Mouse (Mus musculus) forebrain, embryonic 15.5 days (tissue): ENCODE results near the gene Kcnh7. TPM values are rescaled to one million over a fixed set of nuclear protein-coding genes. Genes with fewer than 3 reads are reported as not detected.

Source experiments
- ATAC-seq: fragments of 200-750 bp; cut with Nextera tagmentation; replicated peaks from 2 replicates; pipeline ENCODE4 v1.8.0; 2017; ENCODE audit warnings: mild to moderate bottlenecking, moderate TSS enrichment, moderate library complexity
- H3K27ac ChIP-seq: fragments of 300-500 bp; sonication (generic); replicated peaks from 2 replicates; pipeline ENCODE4 v1.5.1; 2015; ENCODE audit warnings: mild to moderate bottlenecking, inconsistent platforms
- H3K27me3 ChIP-seq: fragments of 300-500 bp; sonication (generic); 2 replicates; pipeline ENCODE4 v1.6.1; 2015; ENCODE audit warnings: inconsistent platforms
- H3K36me3 ChIP-seq: fragments of 300-500 bp; sonication (generic); 2 replicates; pipeline ENCODE4 v1.6.1; 2015; ENCODE audit warnings: mild to moderate bottlenecking, inconsistent platforms
- H3K4me1 ChIP-seq: fragments of 300-500 bp; sonication (generic); 2 replicates; pipeline ENCODE4 v1.6.1; 2015; ENCODE audit warnings: inconsistent platforms
- H3K4me2 ChIP-seq: fragments of 300-500 bp; sonication (generic); replicated peaks from 2 replicates; pipeline ENCODE4 v1.6.1; 2015; ENCODE audit warnings: mild to moderate bottlenecking, inconsistent platforms
- H3K4me3 ChIP-seq: fragments of 300-500 bp; sonication (generic); 2 replicates; pipeline ENCODE4 v1.5.1; 2015; ENCODE audit warnings: mild to moderate bottlenecking, inconsistent platforms
- H3K9ac ChIP-seq: fragments of 300-500 bp; sonication (generic); replicated peaks from 2 replicates; pipeline ENCODE4 v1.6.1; 2015; ENCODE audit warnings: mild to moderate bottlenecking, inconsistent platforms
- H3K9me3 ChIP-seq: fragments of 300-500 bp; sonication (generic); 2 replicates; pipeline ENCODE4 v1.6.1; 2016; ENCODE audit warnings: inconsistent platforms
- WGBS: fragments of 180-500 bp; shearing (Covaris S2); methylation state at CpG from one replicate; pipeline ENCODE4 v1.1.7; 2015; ENCODE audit warnings: mixed read lengths; 5-methylcytosine and 5-hydroxymethylcytosine counted together
- polyA plus RNA-seq: library from polyadenylated mRNA; unstranded; fragments of >200 nt; fragmentation: Nextera tagmentation; extraction: Ambion mirVana; gene quantifications from 2 replicates; pipeline ENCODE4 v1.2.1, GENCODE M21; 2015

Kcnh7 gene
- polyA plus RNA-seq, 1 experiment from 2014 or later = 12.5 TPM

DNA sequence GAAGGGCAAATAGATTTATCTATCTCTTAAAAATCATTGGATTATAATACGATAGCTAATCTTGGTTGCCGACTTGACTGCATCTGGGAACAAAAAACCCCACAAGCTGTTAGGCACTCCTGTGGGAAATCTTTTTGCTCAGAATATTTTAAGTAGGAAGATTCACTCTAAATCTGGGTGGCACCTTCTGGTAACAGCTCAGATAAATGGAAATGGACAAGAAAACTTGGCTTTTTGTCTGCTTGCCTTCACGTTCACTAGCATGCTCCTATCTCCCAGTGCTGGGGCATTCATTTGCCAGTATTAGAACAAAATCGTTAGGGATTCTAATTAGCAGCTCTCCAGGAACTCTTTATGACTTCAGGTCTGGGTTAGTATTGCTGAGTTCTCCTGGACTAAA is 260.3 kb downstream of the Kcnh7 start:
- no peaks in the 10 kb centered on the region for H3K9me3 ChIP-seq
- no peak overlapping the region for H3K9ac ChIP-seq
- no peak overlapping the region for H3K27ac ChIP-seq
- no peak for ATAC-seq
- H3K4me1 ChIP-seq = no peaks in the 10 kb centered on the region
- WGBS = 47% methylated on average over 4 of the region's 4 CpGs
- no peaks in the 10 kb centered on the region for H3K36me3 ChIP-seq
- no peaks in the 10 kb centered on the region for H3K27me3 ChIP-seq
- H3K4me2 ChIP-seq = no peak overlapping the region
- H3K4me3 ChIP-seq = no peak overlapping the region

GRCm38 (mm10) chr2:62907688-62908087 is 276.4 kb downstream of the Kcnh7 start:
- Histone ChIP-seq H3K27ac (no peak overlapping the region), H3K4me1 (no peaks in the 10 kb centered on the region), H3K4me3 (no peak overlapping the region), H3K27me3 (no peaks in the 10 kb centered on the region), H3K4me2 (no peak overlapping the region), H3K9ac (no peak overlapping the region), H3K36me3 (no peaks in the 10 kb centered on the region), H3K9me3 (no peaks in the 10 kb centered on the region)
- ATAC-seq = no peak
- 92% methylated on average over 3 of the region's 3 CpGs for WGBS

DNA sequence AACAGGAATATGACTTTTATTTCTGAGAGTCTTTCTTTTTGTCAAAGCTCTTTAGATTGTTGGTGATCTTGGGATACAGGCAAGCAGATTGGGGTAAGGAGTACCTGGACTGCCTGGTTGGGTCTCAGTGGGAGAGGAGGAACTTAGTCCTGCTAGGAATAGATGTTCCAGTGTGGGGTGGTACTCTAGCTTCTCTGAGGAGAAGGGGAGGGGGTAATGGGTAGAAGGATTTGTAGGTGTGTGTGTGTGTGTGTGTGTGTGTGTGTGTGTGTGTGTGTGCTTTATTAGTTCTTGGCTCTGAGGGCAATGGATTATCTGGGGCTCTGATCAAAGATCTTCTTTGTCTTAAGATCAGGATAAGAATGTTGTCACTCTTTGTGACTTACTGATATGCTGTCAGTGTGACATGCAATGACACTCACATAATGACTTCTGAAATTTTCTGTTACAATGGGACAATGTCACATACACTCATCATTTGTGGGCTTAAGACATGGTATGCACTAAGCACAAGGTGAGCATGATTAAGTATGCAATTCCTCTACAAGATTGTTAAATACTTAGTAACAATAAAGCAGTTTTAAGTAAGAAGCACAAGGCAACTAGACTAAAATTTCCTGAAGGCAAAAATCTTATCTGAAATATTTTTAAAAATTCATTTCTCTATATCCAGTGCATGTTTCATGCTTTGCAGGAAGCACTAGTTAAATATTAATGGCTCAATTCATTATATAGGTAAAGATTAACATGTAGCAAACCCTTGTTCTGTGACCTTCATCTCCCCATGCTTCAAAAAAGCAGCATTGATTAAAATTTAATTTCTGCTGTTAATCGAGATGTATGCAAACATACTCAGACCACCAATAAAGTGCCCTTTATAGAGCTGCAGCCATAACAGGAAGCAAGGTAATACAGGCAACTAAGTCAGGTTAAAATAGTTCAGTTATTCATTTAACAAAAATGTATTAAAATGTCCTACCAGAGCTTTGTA is 281.4 kb downstream of the Kcnh7 start:
- Histone ChIP-seq H3K9ac (no peak overlapping the region), H3K9me3 (no peaks in the 10 kb centered on the region), H3K4me3 (no peak overlapping the region), H3K27ac (no peak overlapping the region), H3K4me1 (no peaks in the 10 kb centered on the region), H3K36me3 (no peaks in the 10 kb centered on the region), H3K27me3 (no peaks in the 10 kb centered on the region), H3K4me2 (no peak overlapping the region)
- no peak for ATAC-seq
- WGBS = 86% methylated on average over 1 of the region's 1 CpGs

DNA sequence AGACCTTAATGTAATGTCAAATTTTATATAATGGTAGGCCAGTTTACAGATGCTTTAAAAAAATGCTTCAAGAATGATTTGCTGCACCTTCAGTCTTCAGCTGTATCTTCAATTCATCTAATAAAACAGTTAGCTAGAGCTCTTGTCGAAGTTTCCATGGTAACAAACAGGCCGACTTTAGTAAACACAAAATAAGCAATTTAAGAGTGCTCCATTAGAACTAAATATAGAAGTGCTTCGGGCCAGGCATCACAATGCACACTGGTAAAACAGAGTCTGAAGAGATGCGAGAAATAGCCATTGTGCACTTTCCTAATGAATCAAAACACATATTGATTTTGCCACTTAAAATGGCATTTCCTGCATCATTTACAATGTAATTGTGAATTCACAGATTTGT is 305.3 kb downstream of the Kcnh7 start:
- Histone ChIP-seq H3K9ac (no peak overlapping the region), H3K9me3 (no peaks in the 10 kb centered on the region), H3K36me3 (no peaks in the 10 kb centered on the region), H3K4me1 (0 out of 2 replicates have a peak, but pooled peaks cover 8% of the 10 kb centered on the region), H3K4me3 (no peak overlapping the region), H3K27me3 (no peaks in the 10 kb centered on the region), H3K4me2 (no peak overlapping the region), H3K27ac (no peak overlapping the region)
- ATAC-seq = peak; percentile 71; the same call in 1 of the 2 replicates
- 24% methylated on average over 4 of the region's 4 CpGs for WGBS

- no peak overlapping the region for H3K27ac ChIP-seq
- H3K9ac ChIP-seq = no peak overlapping the region
- no peak overlapping the region for H3K4me3 ChIP-seq
- H3K27me3 ChIP-seq = no peaks in the 10 kb centered on the region
- no peaks in the 10 kb centered on the region for H3K36me3 ChIP-seq
- no peaks in the 10 kb centered on the region for H3K9me3 ChIP-seq
- no peaks in the 10 kb centered on the region for H3K4me1 ChIP-seq
- no peak; the same call in 1 of the 2 replicates for ATAC-seq
- H3K4me2 ChIP-seq = no peak overlapping the region
- whole genome bisulfite sequencing = 64% methylated on average over 3 of the region's 3 CpGs
Measured at GRCm38 (mm10) chr2:62855391-62855790, 328.7 kb downstream of the Kcnh7 start.

DNA sequence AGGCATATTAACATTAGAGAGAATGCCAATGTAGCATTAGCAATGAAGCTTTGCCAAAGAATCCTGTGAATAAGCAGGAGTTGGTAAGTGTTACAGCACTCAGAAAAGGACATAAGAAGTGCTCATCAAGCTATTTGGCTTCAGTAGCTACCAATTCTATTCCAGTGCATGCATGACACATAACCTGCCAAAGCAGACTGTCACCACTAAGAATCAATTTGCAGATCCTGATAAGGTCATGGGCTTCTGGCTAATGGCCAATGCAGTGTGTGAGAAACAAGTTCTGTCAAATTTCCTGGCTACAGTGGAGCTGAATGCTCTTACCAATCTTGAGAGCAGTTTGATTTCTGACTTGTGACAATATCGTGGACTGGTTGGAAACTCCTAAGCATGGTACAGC is 341.5 kb downstream of the Kcnh7 start:
- H3K9me3 ChIP-seq = no peaks in the 10 kb centered on the region
- H3K9ac ChIP-seq = no peak overlapping the region
- 64% methylated on average over 1 of the region's 1 CpGs for WGBS
- no peak overlapping the region for H3K4me2 ChIP-seq
- no peak for ATAC-seq
- no peak overlapping the region for H3K4me3 ChIP-seq
- no peaks in the 10 kb centered on the region for H3K36me3 ChIP-seq
- H3K4me1 ChIP-seq = peaks cover 5% of the 10 kb centered on the region; the same call in 1 of the 2 replicates
- no peaks in the 10 kb centered on the region for H3K27me3 ChIP-seq
- H3K27ac ChIP-seq = no peak overlapping the region

GRCm38 (mm10) chr2:62834261-62834660 is 349.8 kb downstream of the Kcnh7 start:
- Histone ChIP-seq H3K27me3 (no peaks in the 10 kb centered on the region), H3K27ac (no peak overlapping the region), H3K4me2 (no peak overlapping the region), H3K9ac (no peak overlapping the region), H3K9me3 (no peaks in the 10 kb centered on the region), H3K4me3 (no peak overlapping the region), H3K4me1 (no peaks in the 10 kb centered on the region), H3K36me3 (no peaks in the 10 kb centered on the region)
- no peak for ATAC-seq
- WGBS = 87% methylated on average over 1 of the region's 1 CpGs

DNA sequence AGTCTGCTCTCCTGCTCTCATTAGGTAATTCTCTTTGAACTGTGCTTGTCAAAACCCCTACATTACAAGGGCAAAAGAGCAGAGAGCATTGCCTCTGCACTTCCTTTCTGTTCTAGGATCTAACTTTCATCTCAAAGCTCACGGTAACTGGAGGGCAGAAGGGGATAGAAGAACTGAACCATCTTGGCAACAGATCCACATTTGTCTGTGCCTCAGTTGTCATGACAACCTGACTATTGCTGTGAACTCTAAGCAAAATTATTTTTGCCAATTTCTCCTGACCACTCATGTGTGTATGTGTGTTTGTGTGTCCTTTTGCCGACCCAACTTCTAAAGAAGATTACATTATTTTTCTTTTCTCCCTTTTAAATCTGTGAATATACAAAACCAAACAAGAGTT is 364.9 kb downstream of the Kcnh7 start:
- ATAC-seq = no peak
- H3K4me3 ChIP-seq = no peak overlapping the region
- H3K27me3 ChIP-seq = no peaks in the 10 kb centered on the region
- H3K9ac ChIP-seq = no peak overlapping the region
- H3K27ac ChIP-seq = no peak overlapping the region
- H3K36me3 ChIP-seq = no peaks in the 10 kb centered on the region
- no peak overlapping the region for H3K4me2 ChIP-seq
- peaks cover 3% of the 10 kb centered on the region; the same call in 1 of the 2 replicates for H3K4me1 ChIP-seq
- no peaks in the 10 kb centered on the region for H3K9me3 ChIP-seq
- 37% methylated on average over 2 of the region's 2 CpGs for WGBS

- H3K27me3 ChIP-seq = no peaks in the 10 kb centered on the region
- H3K4me1 ChIP-seq = peaks cover 3% of the 10 kb centered on the region; the same call in 1 of the 2 replicates
- H3K4me2 ChIP-seq = no peak overlapping the region
- no peaks in the 10 kb centered on the region for H3K9me3 ChIP-seq
- no peaks in the 10 kb centered on the region for H3K36me3 ChIP-seq
- H3K27ac ChIP-seq = no peak overlapping the region
- WGBS = 86% methylated on average over 3 of the region's 3 CpGs
- H3K9ac ChIP-seq = no peak overlapping the region
- no peak for ATAC-seq
- H3K4me3 ChIP-seq = no peak overlapping the region
Measured at GRCm38 (mm10) chr2:62816016-62816415, 368.1 kb downstream of the Kcnh7 start.

- H3K9me3 ChIP-seq = no peaks in the 10 kb centered on the region
- peaks cover 28% of the 10 kb centered on the region for H3K4me1 ChIP-seq
- H3K9ac ChIP-seq = no peak overlapping the region
- ATAC-seq = peak; percentile 77
- H3K27ac ChIP-seq = peak overlapping the region; percentile 72
- WGBS = under 1% methylated on average over 4 of the region's 4 CpGs
- peak overlapping the region; percentile 6; the same call in 1 of the 2 replicates for H3K4me2 ChIP-seq
- no peaks in the 10 kb centered on the region for H3K27me3 ChIP-seq
- H3K36me3 ChIP-seq = no peaks in the 10 kb centered on the region
- H3K4me3 ChIP-seq = peak overlapping the region; percentile 19
Measured at GRCm38 (mm10) chr2:62808813-62809212, 375.3 kb downstream of the Kcnh7 start.

DNA sequence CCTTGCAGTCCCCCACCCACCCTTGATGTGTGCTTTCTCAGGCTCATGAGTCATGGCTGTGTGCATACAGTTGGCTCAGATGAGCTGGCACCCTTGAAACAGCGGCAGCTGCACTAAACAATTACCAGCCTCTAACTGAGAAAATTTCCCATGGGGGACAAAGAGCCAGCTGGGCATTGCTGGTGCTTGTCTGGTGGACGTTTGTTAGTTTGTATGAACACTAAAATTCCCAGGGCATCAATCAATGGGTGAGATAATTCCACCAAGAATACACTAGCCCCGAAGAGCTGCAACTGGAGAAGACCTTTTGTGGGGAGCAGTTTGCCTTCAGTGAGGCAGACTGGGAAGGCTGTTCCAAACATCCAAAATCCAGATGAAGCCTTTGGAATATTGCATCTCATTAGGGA is 376.6 kb downstream of the Kcnh7 start:
- Histone ChIP-seq H3K36me3 (no peaks in the 10 kb centered on the region), H3K4me3 (no peak overlapping the region), H3K27ac (peak overlapping the region; percentile 85), H3K4me1 (peaks cover 28% of the 10 kb centered on the region), H3K4me2 (peak overlapping the region; percentile 24), H3K27me3 (no peaks in the 10 kb centered on the region), H3K9me3 (no peaks in the 10 kb centered on the region), H3K9ac (no peak overlapping the region)
- WGBS = 5% methylated on average over 3 of the region's 3 CpGs
- ATAC-seq = peak; percentile 98

- ATAC-seq = peak; percentile 35
- H3K4me2 ChIP-seq = peak overlapping the region; percentile 24; the same call in 1 of the 2 replicates
Measured at GRCm38 (mm10) chr2:62806931-62807330, 377.2 kb downstream of the Kcnh7 start.

More at GRCm38 (mm10) chr2:62806931-62807330, 377.2 kb downstream of the Kcnh7 start:
- H3K27ac ChIP-seq = peak overlapping the region; percentile 85
- H3K4me1 ChIP-seq = peaks cover 28% of the 10 kb centered on the region
- H3K27me3 ChIP-seq = no peaks in the 10 kb centered on the region
- WGBS = 37% methylated on average over 3 of the region's 3 CpGs
- no peak overlapping the region for H3K4me3 ChIP-seq
- no peaks in the 10 kb centered on the region for H3K9me3 ChIP-seq
- no peak overlapping the region for H3K9ac ChIP-seq
- no peaks in the 10 kb centered on the region for H3K36me3 ChIP-seq
